Mouse (Mus musculus) monocyte, adult 5-6 weeks (primary cell): Measurements from ENCODE around the gene Olfr150. TPM values are rescaled to one million over a fixed set of nuclear protein-coding genes. Genes with fewer than 3 reads are reported as not detected.
"Not testable (repeated sequence)": the region's sequence is repeated elsewhere in the genome, so short reads cannot be mapped to it uniquely, and the experiment has no call there.

Experiments
- ATAC-seq: fragments of 153-309, 156-312 bp; replicated peaks from 2 replicates; pipeline ENCODE4 v1.8.0; 2017; ENCODE audit warnings: mild to moderate bottlenecking; ENCODE audit not compliant: low TSS enrichment, insufficient number of reproducible peaks, severe bottlenecking, poor library complexity, low FRiP score
- total RNA-seq: library from RNA; stranded (forward); fragments of 200-1000, 200-491, 200-594 nt; gene quantifications from 3 replicates; pipeline ENCODE4 v1.2.3, GENCODE M21; 2017

Gene Olfr150
- not detected in 3 replicates for total RNA-seq

- no peak for ATAC-seq
These were observed at the start of gene Olfr150 for GRCm38 (mm10) chr9:39730678-39731077. TSS of gene Olfr150 (plus strand) at chr9:39730978.

DNA sequence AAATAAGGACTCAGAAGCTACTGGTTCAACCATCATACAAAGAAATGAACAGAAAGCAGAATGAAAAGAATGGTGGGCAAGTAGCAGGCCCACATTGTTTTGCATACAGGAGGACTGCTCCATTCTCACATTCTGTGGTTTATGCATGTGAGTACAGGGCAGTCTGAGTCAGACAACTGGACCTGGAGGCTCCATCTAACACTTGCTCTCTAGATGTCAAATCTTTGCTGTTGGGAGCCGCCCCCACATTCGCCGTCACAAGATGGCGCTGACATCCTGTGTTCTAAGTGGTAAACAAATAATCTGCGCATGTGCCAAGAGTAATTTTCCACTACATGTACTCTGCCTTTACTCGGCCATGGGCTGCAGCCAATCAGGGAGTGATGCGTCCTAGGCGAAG lies 29.7 kb upstream of the Olfr150 start:
- not testable (repeated sequence) for ATAC-seq

DNA sequence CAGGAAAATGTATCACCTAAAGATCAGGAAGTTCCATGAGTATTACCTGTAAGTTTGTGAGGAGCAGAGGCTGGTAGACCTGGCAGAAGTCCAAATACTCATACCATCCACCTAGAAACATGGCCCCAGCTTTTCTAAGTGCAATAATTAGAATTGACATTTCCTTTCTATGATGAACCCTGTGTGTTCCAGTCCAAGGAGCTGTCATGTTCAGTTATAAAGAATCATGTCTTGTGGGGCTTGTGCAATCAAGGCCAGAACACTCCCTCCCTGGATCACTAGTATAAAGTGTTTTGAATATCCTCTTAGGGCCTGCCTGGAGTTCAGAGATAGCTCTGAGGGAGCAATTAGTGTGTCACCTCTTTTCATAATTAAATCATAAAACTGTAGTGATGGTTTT lies 23.8 kb upstream of the Olfr150 start, which contains the start of gene Olfr149:
Gene Olfr149, minus strand, starts transcription at position 101 of the 400 bp plus-strand sequence.
- no peak for ATAC-seq

DNA sequence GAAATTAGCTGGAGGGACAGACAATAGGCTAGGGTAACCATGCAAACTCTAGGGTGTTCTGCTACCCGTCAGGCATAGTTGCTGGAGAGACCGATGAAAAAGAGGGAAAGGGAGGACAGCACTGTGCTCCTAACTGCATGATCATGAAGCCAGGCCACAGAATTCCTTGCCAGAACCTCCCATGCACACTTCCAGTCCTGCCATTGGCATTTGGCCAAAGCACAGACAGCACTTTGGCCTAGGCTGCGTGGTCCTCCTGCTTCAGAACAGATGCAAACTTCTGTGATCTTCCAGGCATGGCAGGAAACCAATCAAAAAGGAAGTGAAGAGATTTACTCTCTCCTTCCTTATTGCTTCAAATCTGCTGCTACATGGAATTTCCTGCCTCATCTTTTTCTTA lies 21.8 kb upstream of the Olfr150 start:
- no peak for ATAC-seq

- ATAC-seq: no peak
These were observed 19.7 kb upstream of the Olfr150 start, which contains the start of gene Olfr965 for GRCm38 (mm10) chr9:39711053-39711452. TSS of gene Olfr965 (plus strand) at chr9:39711353.

DNA sequence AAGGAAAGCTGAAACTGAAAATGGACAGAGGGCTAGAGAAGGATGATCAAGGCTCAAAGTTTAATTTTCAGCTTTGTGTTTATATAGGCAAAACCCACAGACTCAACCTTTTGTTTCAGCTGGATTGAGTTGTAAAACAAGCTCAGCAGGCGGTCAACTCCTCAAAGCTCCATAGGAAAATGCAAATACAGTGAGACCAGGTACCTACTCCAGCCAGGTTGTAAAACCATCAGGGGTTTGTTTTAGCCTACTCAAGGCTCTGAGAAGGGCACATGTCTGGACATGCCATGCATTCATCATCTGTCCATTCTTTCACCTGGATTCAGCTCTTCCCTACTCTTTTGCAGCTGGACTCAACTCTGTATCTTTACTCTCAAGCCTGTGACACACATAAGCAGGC lies 10.0 kb downstream of the Olfr150 start:
- ATAC-seq: no peak

GRCm38 (mm10) chr9:39745949-39746348 lies 15.2 kb downstream of the Olfr150 start, which contains the start of gene Olfr967:
TSS of gene Olfr967 (plus strand) at chr9:39746249.
- ATAC-seq: no peak

DNA sequence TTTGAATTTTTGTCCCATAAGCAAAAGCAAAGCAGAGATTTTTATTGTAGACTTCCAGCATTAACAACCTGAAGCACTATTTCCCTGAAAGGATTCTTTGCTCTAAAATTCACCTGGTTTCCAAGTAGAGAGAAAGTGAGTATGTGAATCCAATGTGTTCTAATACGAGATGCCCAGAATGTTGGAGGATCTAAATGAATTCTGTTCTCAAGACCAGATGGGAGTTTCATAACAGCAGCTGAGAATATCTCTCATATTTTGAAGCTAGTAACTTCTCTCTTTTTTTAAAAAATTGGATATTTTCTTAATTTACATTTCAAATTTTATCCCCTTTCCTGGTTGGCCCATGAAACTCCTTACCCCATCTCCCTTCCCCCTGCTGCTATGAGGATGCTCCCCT lies 15.7 kb downstream of the Olfr150 start:
- no peak for ATAC-seq

DNA sequence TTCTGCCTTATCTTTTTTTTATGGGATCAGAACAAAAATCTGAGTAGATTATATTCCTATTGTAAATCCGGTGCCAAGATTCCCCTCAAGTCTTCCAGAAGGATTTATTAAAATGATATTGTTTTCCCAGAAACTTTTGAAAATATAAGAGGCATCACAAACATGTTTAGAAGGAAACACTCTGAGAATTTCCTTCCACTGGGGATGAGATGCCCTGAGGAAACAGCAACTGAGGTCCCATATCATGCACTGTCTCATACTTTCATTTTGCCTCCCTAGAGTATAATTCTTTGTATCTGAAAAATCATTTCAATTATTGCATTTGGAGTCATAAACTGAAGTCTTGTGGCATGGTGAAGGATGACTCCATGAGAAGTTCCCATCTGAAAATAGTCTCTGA lies 52.4 kb downstream of the Olfr150 start, which contains the start of gene Olfr968:
Gene Olfr968, minus strand, starts transcription at position 101 of the 400 bp plus-strand sequence.
- no peak for ATAC-seq

Other genes starting within 250 kb of the Olfr150 start
- gene Olfr44, start 237.0 kb upstream of the Olfr150 start, total RNA-seq: not detected in 3 replicates
- not detected in 3 replicates for gene Olfr957, start 215.2 kb upstream of the Olfr150 start, total RNA-seq
- gene Olfr958, start 176.9 kb upstream of the Olfr150 start, total RNA-seq: not detected in 3 replicates
- not detected in 3 replicates for gene Olfr959, start 155.4 kb upstream of the Olfr150 start, total RNA-seq
- not detected in 3 replicates for gene AW551984, start 126.6 kb upstream of the Olfr150 start, total RNA-seq
- gene Olfr148, start 120.3 kb upstream of the Olfr150 start, total RNA-seq: not detected in 3 replicates
- not detected in 3 replicates for gene Olfr960, start 109.6 kb upstream of the Olfr150 start, total RNA-seq
- gene Olfr961, start 85.9 kb upstream of the Olfr150 start, total RNA-seq: not detected in 3 replicates
- not detected in 3 replicates for gene Olfr963, start 63.8 kb upstream of the Olfr150 start, total RNA-seq
- gene Olfr149, start 23.9 kb upstream of the Olfr150 start, total RNA-seq: not detected in 3 replicates
- gene Olfr965, start 19.6 kb upstream of the Olfr150 start, total RNA-seq: not detected in 3 replicates
- 1.1 TPM in 1 of 3 replicates, not detected in the others for gene Olfr967, start 15.3 kb downstream of the Olfr150 start, total RNA-seq
- not detected in 3 replicates for gene Olfr968, start 52.3 kb downstream of the Olfr150 start, total RNA-seq
- not detected in 3 replicates for gene Olfr969, start 60.0 kb downstream of the Olfr150 start, total RNA-seq
- not detected in 3 replicates for gene Olfr970, start 77.9 kb downstream of the Olfr150 start, total RNA-seq
- gene Olfr971, start 105.9 kb downstream of the Olfr150 start, total RNA-seq: not detected in 3 replicates
- not detected in 3 replicates for gene Olfr972, start 135.4 kb downstream of the Olfr150 start, total RNA-seq
- gene Olfr229, start 176.4 kb downstream of the Olfr150 start, total RNA-seq: not detected in 3 replicates
- gene Olfr974, start 206.5 kb downstream of the Olfr150 start, total RNA-seq: not detected in 3 replicates
- gene Olfr975, start 221.1 kb downstream of the Olfr150 start, total RNA-seq: not detected in 3 replicates
- gene Olfr976, start 230.2 kb downstream of the Olfr150 start, total RNA-seq: not detected in 3 replicates